Mouse (Mus musculus) neural tube, embryonic 11.5 days (tissue): Measurements from ENCODE around the gene Rexo1. TPM values are rescaled to one million over a fixed set of nuclear protein-coding genes. Genes with fewer than 3 reads are reported as not detected.

Experiments used
- ATAC-seq: fragments of 200-750 bp; cut with Nextera tagmentation; 2 replicates; pipeline ENCODE4 v1.8.0; 2017; ENCODE audit warnings: moderate number of reproducible peaks, mild to moderate bottlenecking, moderate TSS enrichment, moderate library complexity; ENCODE audit not compliant: insufficient read depth, low FRiP score, low TSS enrichment
- DNase-seq: peaks from one replicate; pipeline ENCODE4 v3.0.0-alpha.2; 2015; ENCODE audit warnings: low spot score
- H3K27ac ChIP-seq: fragments of 300-500 bp; sonication (generic); 2 replicates; pipeline ENCODE4 v1.5.1; 2014; ENCODE audit warnings: low read depth, mild to moderate bottlenecking, low read length
- H3K27me3 ChIP-seq: fragments of 300-500 bp; sonication (generic); 2 replicates; pipeline ENCODE4 v1.6.1; 2014; ENCODE audit warnings: mild to moderate bottlenecking, low read length, mixed read lengths; ENCODE audit not compliant: control insufficient read depth, insufficient read depth
- H3K36me3 ChIP-seq: fragments of 300-500 bp; sonication (generic); 2 replicates; pipeline ENCODE4 v1.6.1; 2014; ENCODE audit warnings: mild to moderate bottlenecking, low read length, moderate library complexity, mixed read lengths; ENCODE audit not compliant: control insufficient read depth, insufficient read depth
- H3K4me1 ChIP-seq: fragments of 300-500 bp; sonication (generic); 2 replicates; pipeline ENCODE4 v1.6.1; 2014; ENCODE audit warnings: low read length, mixed read lengths; ENCODE audit not compliant: control insufficient read depth, insufficient read depth
- H3K4me2 ChIP-seq: fragments of 300-500 bp; sonication (generic); 2 replicates; pipeline ENCODE4 v1.6.1; 2014; ENCODE audit warnings: low read depth, mild to moderate bottlenecking, moderate library complexity
- H3K4me3 ChIP-seq: fragments of 300-500 bp; sonication (generic); 2 replicates; pipeline ENCODE4 v1.5.1; 2014; ENCODE audit warnings: low read depth, low read length
- H3K9ac ChIP-seq: fragments of 300-500 bp; sonication (generic); 2 replicates; pipeline ENCODE4 v1.6.1; 2014; ENCODE audit warnings: mild to moderate bottlenecking, low read length
- H3K9me3 ChIP-seq: fragments of 300-500 bp; sonication (generic); 2 replicates; pipeline ENCODE4 v1.6.1; 2016; ENCODE audit warnings: low read length; ENCODE audit not compliant: control insufficient read depth
- WGBS: fragments of 180-500 bp; shearing (Covaris S2); extraction: QIAGEN DNeasy Blood & Tissue Kit; methylation state at CpG from one replicate; pipeline ENCODE4 v1.1.7; 2014; 5-methylcytosine and 5-hydroxymethylcytosine counted together
- polyA plus RNA-seq: library from polyadenylated mRNA; unstranded; fragments of >200 nt; fragmentation: Nextera tagmentation; extraction: Ambion mirVana; gene quantifications from 2 replicates; pipeline ENCODE4 v1.2.1, GENCODE M21; 2014

Gene Rexo1
- polyA plus RNA-seq, 1 experiment from 2014 or later: 31.4 TPM

DNA sequence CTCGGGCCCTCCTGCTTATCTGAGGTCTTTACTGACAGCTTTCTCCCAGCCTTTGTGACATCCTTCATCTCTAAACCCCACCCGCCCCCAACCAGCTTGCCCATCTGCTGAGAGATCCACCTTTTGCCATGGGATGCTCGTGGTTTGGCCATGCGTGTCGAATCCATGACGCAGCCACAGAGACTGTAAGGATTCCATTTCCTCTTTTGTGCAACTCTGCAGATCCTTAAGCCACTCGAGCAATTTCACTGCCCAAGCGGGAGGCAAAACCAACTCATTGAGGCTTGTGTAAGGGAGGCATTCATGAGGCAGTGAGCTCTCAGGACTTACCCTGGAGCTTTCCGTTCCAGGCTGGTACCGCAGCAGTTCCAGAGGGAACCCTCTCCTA is 51.1 kb downstream of the Rexo1 start:
- H3K4me1 ChIP-seq: no peaks in the 10 kb centered on the region
- no peak overlapping the region for H3K4me3 ChIP-seq
- H3K27me3 ChIP-seq: peaks cover 33% of the 10 kb centered on the region
- H3K27ac ChIP-seq: no peak overlapping the region
- H3K36me3 ChIP-seq: no peaks in the 10 kb centered on the region
- DNase-seq (no peak), ATAC-seq (no peak)
- WGBS: 53% methylated on average over 10 of the region's 10 CpGs
- no peaks in the 10 kb centered on the region for H3K9me3 ChIP-seq
- no peak overlapping the region for H3K4me2 ChIP-seq
- no peak overlapping the region for H3K9ac ChIP-seq

DNA sequence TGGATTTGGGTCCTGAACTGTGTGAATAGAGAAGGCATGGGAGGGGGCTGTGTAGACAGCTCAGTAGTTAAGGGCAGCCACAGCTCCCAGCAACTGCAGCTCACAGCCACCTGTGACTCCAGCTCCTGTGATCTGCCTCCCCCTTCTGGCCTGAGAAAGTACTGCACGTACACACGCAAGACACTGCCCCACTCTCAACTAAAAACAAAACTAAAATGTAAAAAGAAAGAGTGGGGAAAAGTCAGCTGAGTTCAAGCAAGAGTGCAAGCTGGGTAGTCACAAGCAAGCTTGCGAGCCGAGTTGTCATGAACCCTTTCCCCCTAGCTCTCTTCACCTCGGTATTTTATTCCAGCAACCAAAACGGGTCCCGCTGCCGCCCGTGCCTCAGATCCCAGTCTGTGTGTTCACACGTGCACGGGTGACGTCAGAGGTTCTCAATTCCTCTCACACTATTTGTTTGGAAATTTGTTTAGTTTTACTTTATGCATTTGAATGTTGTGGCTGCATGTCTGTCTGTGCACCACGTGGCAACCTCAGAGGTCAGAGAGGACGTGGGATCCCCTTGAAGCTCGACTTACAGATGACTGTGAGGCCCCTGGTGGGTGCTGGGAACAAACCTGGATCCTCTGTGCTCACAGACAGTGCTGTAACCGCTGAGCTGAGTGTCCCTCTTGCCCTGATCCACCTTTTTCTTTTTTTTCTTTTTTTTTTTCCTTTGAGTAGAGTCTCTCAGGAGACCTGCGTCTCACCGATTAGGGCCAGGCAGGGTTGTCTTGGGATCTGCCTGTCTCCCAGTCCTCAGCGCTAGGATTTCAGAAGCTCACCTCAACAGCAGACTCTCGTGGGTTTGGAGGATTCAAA is 51.7 kb downstream of the Rexo1 start:
- Histone ChIP-seq H3K4me1 (no peaks in the 10 kb centered on the region), H3K9ac (no peak overlapping the region), H3K27me3 (peaks cover 38% of the 10 kb centered on the region), H3K4me3 (0 out of 2 replicates have a peak overlapping the region, but pooled peaks have one; percentile 7), H3K27ac (no peak overlapping the region), H3K4me2 (peak overlapping the region; percentile 43), H3K9me3 (no peaks in the 10 kb centered on the region), H3K36me3 (no peaks in the 10 kb centered on the region)
- DNase-seq: peak; percentile 78
- 14% methylated on average over 20 of the region's 20 CpGs for WGBS
- no peak for ATAC-seq

DNA sequence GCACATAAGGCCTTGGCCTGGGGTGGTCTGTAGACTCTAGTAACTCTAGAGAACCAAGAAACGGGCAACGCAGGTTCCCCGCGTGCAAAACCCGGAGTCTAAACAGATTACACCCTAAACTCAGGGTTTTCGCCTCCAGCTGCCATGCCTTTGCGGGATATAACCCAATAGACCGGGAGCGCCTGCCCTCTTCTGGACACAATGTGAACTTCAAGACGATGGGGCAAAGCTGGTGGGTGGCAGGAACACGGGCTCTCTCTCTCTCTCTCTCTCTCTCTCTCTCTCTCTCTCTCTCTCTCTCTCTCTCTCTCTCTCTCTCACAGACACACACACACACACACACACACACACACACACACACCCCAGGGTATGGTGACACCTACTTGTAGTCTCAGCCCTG is 55.1 kb downstream of the Rexo1 start:
- Histone ChIP-seq H3K4me1 (peaks cover 2% of the 10 kb centered on the region; the same call in 1 of the 2 replicates), H3K4me3 (no peak overlapping the region), H3K4me2 (no peak overlapping the region), H3K9ac (no peak overlapping the region), H3K9me3 (no peaks in the 10 kb centered on the region), H3K27me3 (peaks cover 59% of the 10 kb centered on the region), H3K36me3 (no peaks in the 10 kb centered on the region), H3K27ac (no peak overlapping the region)
- no peak for ATAC-seq
- WGBS: under 1% methylated on average over 11 of the region's 11 CpGs
- peak; percentile 80 for DNase-seq

DNA sequence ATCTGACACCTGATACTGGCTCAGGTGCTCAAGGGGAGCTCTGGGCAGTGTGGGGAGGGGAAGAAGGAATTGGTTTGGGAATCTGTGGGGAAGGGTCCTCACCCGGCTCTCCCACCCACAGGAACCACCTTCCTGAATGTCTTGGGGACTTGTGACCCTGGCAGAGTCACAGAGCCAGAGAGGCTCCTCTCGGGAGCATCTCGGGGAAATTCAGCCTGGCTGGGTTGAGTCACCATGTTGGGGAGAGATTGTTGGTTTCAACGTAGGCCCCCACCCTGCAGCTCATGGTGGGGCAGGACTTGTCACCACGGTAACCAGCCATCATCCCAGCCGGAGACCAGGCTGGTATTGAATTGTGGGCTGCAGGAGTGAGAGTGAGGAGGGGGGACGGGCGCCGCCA is 56.6 kb downstream of the Rexo1 start:
- DNase-seq (no peak), ATAC-seq (no peak)
- H3K27me3 ChIP-seq: peaks cover 71% of the 10 kb centered on the region
- no peak overlapping the region for H3K9ac ChIP-seq
- H3K4me3 ChIP-seq: no peak overlapping the region
- 0% methylated on average over 5 of the region's 9 CpGs for WGBS
- H3K27ac ChIP-seq: no peak overlapping the region
- no peaks in the 10 kb centered on the region for H3K36me3 ChIP-seq
- peaks cover 2% of the 10 kb centered on the region; the same call in 1 of the 2 replicates for H3K4me1 ChIP-seq
- no peak overlapping the region for H3K4me2 ChIP-seq
- no peaks in the 10 kb centered on the region for H3K9me3 ChIP-seq

DNA sequence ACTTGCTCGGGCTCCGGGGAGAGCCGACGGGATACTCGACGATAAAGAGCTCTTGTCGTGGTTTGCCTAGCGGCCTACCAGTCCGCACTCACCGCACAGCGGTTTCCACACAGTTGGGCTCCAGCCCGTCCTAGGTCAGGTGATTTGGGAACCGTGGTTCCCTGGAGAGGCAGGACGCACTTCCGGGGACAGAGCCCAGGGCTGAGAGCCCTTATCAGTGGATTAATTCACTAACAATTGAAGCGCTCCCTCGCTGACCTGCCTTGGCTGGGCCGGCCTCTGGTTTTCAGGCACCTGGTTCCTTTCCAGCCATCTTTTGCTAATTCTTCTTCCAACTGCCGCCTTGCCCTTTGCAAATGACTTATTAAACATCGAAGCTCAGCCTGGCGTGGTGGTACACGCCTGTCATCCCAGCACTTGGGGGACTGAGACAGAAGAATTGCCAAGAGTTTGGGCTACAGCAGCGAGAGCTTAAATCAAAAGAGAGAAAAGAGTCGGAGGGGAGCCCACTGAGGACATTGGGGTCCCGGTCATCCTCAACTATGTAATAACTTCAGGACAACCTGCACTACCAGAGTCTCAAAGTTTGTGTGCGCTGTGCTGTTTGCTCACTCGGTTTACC is 57.6 kb downstream of the Rexo1 start:
- Histone ChIP-seq H3K27me3 (peaks cover 79% of the 10 kb centered on the region), H3K4me2 (no peak overlapping the region), H3K9me3 (no peaks in the 10 kb centered on the region), H3K27ac (no peak overlapping the region), H3K4me3 (no peak overlapping the region), H3K36me3 (no peaks in the 10 kb centered on the region), H3K4me1 (peaks cover 2% of the 10 kb centered on the region; the same call in 1 of the 2 replicates), H3K9ac (no peak overlapping the region)
- no peak for ATAC-seq
- DNase-seq: no peak
- WGBS: 1% methylated on average over 27 of the region's 27 CpGs

DNA sequence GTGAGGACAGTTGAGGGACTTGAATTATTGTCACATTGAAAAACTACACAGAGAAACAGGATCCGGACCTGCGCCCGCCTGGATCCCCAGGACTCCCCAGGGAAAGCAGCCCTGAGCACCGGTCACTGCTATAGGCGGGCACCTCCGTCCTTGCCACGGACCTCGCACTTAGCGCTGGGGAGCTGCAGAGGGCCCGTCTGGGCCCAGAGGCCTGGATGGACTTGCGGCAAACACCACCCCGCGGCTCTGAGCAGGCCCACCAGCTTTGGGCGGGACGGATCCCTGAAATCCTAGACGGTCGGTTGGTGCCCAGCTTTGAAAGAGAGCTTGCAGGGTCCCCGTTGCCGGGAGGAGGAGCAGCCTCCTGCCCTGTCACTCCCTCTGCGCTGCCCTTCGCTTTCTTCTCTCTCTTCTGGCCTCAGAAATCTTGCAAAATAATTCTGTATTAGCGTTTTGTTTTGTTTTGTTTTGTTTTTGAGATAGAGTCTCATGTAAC is 58.5 kb downstream of the Rexo1 start:
- Histone ChIP-seq H3K4me3 (no peak overlapping the region), H3K4me1 (peaks cover 2% of the 10 kb centered on the region; the same call in 1 of the 2 replicates), H3K36me3 (no peaks in the 10 kb centered on the region), H3K9ac (no peak overlapping the region), H3K27ac (no peak overlapping the region), H3K27me3 (peaks cover 86% of the 10 kb centered on the region), H3K9me3 (no peaks in the 10 kb centered on the region), H3K4me2 (no peak overlapping the region)
- WGBS: 2% methylated on average over 22 of the region's 22 CpGs
- DNase-seq (no peak), ATAC-seq (no peak)

DNA sequence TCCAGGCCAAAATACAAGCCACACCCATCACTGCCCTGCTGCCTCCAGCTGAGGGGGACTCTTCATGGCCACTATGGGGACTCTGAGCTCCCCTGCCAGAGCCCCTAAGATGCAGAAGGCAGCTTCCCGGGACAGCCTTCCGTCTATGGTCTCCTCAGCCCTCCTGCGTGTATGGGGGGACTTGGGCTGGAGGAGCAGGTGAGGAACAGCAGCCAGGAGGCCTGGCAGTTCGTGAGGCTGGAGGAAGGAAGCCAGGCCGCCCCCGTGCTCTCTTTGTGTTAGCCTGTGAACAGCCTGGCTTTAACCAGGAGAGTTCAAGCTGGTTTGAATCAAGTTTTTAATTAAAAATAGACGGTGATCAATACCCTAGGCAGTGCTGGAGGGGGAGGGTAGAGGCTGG is 59.1 kb downstream of the Rexo1 start:
- WGBS: under 1% methylated on average over 7 of the region's 7 CpGs
- no peak for ATAC-seq
- Histone ChIP-seq H3K4me1 (peaks cover 2% of the 10 kb centered on the region; the same call in 1 of the 2 replicates), H3K9ac (no peak overlapping the region), H3K4me2 (no peak overlapping the region), H3K4me3 (no peak overlapping the region), H3K9me3 (no peaks in the 10 kb centered on the region), H3K27ac (no peak overlapping the region), H3K27me3 (peaks cover 88% of the 10 kb centered on the region), H3K36me3 (no peaks in the 10 kb centered on the region)
- no peak for DNase-seq

DNA sequence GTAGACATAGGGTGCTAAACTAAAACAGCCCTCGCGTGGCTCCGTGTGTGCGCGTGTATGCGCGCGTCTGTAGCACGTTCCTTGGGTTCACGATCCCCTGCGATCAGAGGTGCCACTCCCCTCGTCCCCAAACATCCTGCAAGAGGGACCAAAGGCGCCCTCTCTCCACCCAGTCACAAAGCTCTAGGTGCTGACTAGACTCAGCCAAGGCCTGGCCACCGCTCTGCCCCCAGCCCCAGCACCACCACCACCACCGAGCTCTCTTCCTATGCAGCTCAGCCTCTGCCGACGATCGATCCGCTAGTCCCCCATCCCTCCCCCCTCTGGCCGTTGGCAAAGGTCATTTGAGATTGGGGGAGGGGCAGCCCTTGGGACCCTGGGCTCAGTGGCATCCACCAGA is 64.9 kb downstream of the Rexo1 start:
- no peak for ATAC-seq
- H3K9me3 ChIP-seq: no peaks in the 10 kb centered on the region
- H3K4me1 ChIP-seq: peaks cover 10% of the 10 kb centered on the region
- H3K4me2 ChIP-seq: 0 out of 2 replicates have a peak overlapping the region, but pooled peaks have one; percentile 49
- peak overlapping the region; percentile 4; the same call in 1 of the 2 replicates for H3K27ac ChIP-seq
- H3K27me3 ChIP-seq: peaks cover 100% of the 10 kb centered on the region
- no peaks in the 10 kb centered on the region for H3K36me3 ChIP-seq
- no peak for DNase-seq
- 0% methylated on average over 20 of the region's 20 CpGs for WGBS
- H3K4me3 ChIP-seq: peak overlapping the region; percentile 38
- no peak overlapping the region; the same call in 1 of the 2 replicates for H3K9ac ChIP-seq
